Mouse (Mus musculus) kidney, adult 2 months (tissue): ENCODE measurements around the gene Pcyt1a.

Experiments
- CTCF ChIP-seq: fragments of 200-500 bp; conservative IDR thresholded peaks from 2 replicates; pipeline ENCODE4 v1.5.1; 2011; ENCODE audit warnings: low read depth, mild to moderate bottlenecking, control low read depth, low read length, moderate library complexity, mixed read lengths; ENCODE audit not compliant: insufficient read depth, insufficient read length
- POLR2A ChIP-seq: fragments of 200-500 bp; IDR thresholded peaks from one replicate; pipeline ENCODE4 v1.6.1; 2011; ENCODE audit warnings: low read depth, low read length, control low read depth

GRCm38 (mm10) chr16:32512921-32513320, 82.2 kb downstream of the Pcyt1a start:
- TF ChIP-seq POLR2A (no peak), CTCF (no peak)
